Mouse (Mus musculus) heart, adult 8-10 months (tissue): ENCODE results near the gene Wdr20. TPM values are rescaled to one million over a fixed set of nuclear protein-coding genes. Genes with fewer than 3 reads are reported as not detected.
A peak's percentile ranks its signal among the peaks of the same experiment; 100 is the strongest.
"Not testable (repeated sequence)": the region's sequence is repeated elsewhere in the genome, so short reads cannot be mapped to it uniquely, and the experiment has no call there.

Experiments used
- DNase-seq: peaks from one replicate; pipeline ENCODE4 v3.0.0; 2022; ENCODE audit warnings: low spot score
- total RNA-seq, 4 experiments: library from RNA; stranded (reverse); gene quantifications; 2 replicates each; pipeline ENCODE4 v1.2.4; 2022

Gene Wdr20
- total RNA-seq = 10 to 100 TPM; 30.9 to 36.7 (median 32.3) TPM

- DNase-seq = peak; percentile 97
Measured at GRCm38 (mm10) chr12:110737170-110738157, at the start of gene Wdr20. Gene Wdr20 (plus strand): TSS chr12:110737944.

- not testable (repeated sequence) for DNase-seq
Measured at GRCm38 (mm10) chr12:110688921-110689320, 48.8 kb upstream of the Wdr20 start.

- DNase-seq = no peak
Measured at GRCm38 (mm10) chr12:110689919-110690643, 47.7 kb upstream of the Wdr20 start.

- DNase-seq = not testable (repeated sequence)
Measured at GRCm38 (mm10) chr12:110693378-110693777, 44.4 kb upstream of the Wdr20 start.

- DNase-seq = peak; percentile 25
Measured at GRCm38 (mm10) chr12:110695676-110696171, 42.0 kb upstream of the Wdr20 start.

- DNase-seq = peak; percentile 95
Measured at GRCm38 (mm10) chr12:110696173-110696974, 41.4 kb upstream of the Wdr20 start.

GRCm38 (mm10) chr12:110696975-110697400 is 40.8 kb upstream of the Wdr20 start:
- no peak for DNase-seq

- no peak for DNase-seq
Measured at GRCm38 (mm10) chr12:110697457-110697856, 40.3 kb upstream of the Wdr20 start.

- DNase-seq = no peak
Measured at GRCm38 (mm10) chr12:110698080-110698479, 39.7 kb upstream of the Wdr20 start.

- DNase-seq = no peak
Measured at GRCm38 (mm10) chr12:110698523-110699170, 39.1 kb upstream of the Wdr20 start.

GRCm38 (mm10) chr12:110699171-110699547 is 38.6 kb upstream of the Wdr20 start:
- DNase-seq = no peak

GRCm38 (mm10) chr12:110700730-110701129 is 37.0 kb upstream of the Wdr20 start:
- DNase-seq = no peak

GRCm38 (mm10) chr12:110701363-110701762 is 36.4 kb upstream of the Wdr20 start:
- not testable (repeated sequence) for DNase-seq

GRCm38 (mm10) chr12:110702556-110702955 is 35.2 kb upstream of the Wdr20 start, which contains the start of gene Hsp90aa1:
Gene Hsp90aa1 (minus strand): TSS chr12:110702728.
- DNase-seq = no peak

- peak; percentile 89 for DNase-seq
Measured at GRCm38 (mm10) chr12:110703008-110703471, 34.7 kb upstream of the Wdr20 start.

- DNase-seq = no peak
Measured at GRCm38 (mm10) chr12:110703682-110704081, 34.1 kb upstream of the Wdr20 start.

GRCm38 (mm10) chr12:110705419-110705818 is 32.3 kb upstream of the Wdr20 start:
- DNase-seq = not testable (repeated sequence)

- DNase-seq = peak; percentile 73
Measured at GRCm38 (mm10) chr12:110706337-110707231, 31.2 kb upstream of the Wdr20 start.

GRCm38 (mm10) chr12:110707451-110707850 is 30.3 kb upstream of the Wdr20 start:
- no peak for DNase-seq
